Mouse (Mus musculus): Measurements from ENCODE around the gene Hist1h4h. TPM values are rescaled to one million over a fixed set of nuclear protein-coding genes. Genes with fewer than 3 reads are reported as not detected.
A peak's percentile ranks its signal among the peaks of the same experiment; 100 is the strongest.

Gene Hist1h4h
- polyA plus RNA-seq, 1 experiment from 2014 or later, result 6.9 TPM

- H3K9me3 ChIP-seq (ENCODE audit: control insufficient read depth, low read length), result no peaks in the 10 kb centered on the region
- H3K27ac ChIP-seq (ENCODE audit: low read depth), result no peak overlapping the region
- 10% methylated on average over 19 of the region's 19 CpGs for WGBS
- H3K9ac ChIP-seq (ENCODE audit: low read length), result no peak overlapping the region
- H3K4me1 ChIP-seq (replicated peaks; ENCODE audit: control insufficient read depth, insufficient read depth, low read length), result peaks cover 17% of the 10 kb centered on the region
- H3K4me2 ChIP-seq (ENCODE audit: low read length), result peak overlapping the region; percentile 50
- DNase-seq (ENCODE audit: low spot score) (peak; percentile 77), ATAC-seq (replicated peaks; ENCODE audit: low FRiP score, low TSS enrichment, low read depth) (no peak)
- no peaks in the 10 kb centered on the region for H3K27me3 ChIP-seq (replicated peaks; ENCODE audit: control insufficient read depth, insufficient read depth, low read length)
- peak overlapping the region; percentile 28 for H3K4me3 ChIP-seq (ENCODE audit: low read depth, low read length)
- H3K36me3 ChIP-seq (ENCODE audit: control insufficient read depth, insufficient read depth, low read length), result no peaks in the 10 kb centered on the region
Observed at GRCm38 (mm10) chr13:23497656-23498321, 33.1 kb upstream of the Hist1h4h start.

- DNase-seq (ENCODE audit: low spot score) (no peak), ATAC-seq (replicated peaks; ENCODE audit: low FRiP score, low TSS enrichment, low read depth) (no peak)
- no peak overlapping the region for H3K9ac ChIP-seq (ENCODE audit: low read length)
- H3K4me2 ChIP-seq (ENCODE audit: low read length), result peak overlapping the region; percentile 50
- 7% methylated on average over 10 of the region's 10 CpGs for WGBS
- no peaks in the 10 kb centered on the region for H3K27me3 ChIP-seq (replicated peaks; ENCODE audit: control insufficient read depth, insufficient read depth, low read length)
- H3K9me3 ChIP-seq (ENCODE audit: control insufficient read depth, low read length), result no peaks in the 10 kb centered on the region
- H3K36me3 ChIP-seq (ENCODE audit: control insufficient read depth, insufficient read depth, low read length), result no peaks in the 10 kb centered on the region
- H3K4me3 ChIP-seq (ENCODE audit: low read depth, low read length), result peak overlapping the region; percentile 28
- peaks cover 21% of the 10 kb centered on the region for H3K4me1 ChIP-seq (replicated peaks; ENCODE audit: control insufficient read depth, insufficient read depth, low read length)
- H3K27ac ChIP-seq (ENCODE audit: low read depth), result no peak overlapping the region
Observed at GRCm38 (mm10) chr13:23498653-23499052, 32.2 kb upstream of the Hist1h4h start.

GRCm38 (mm10) chr13:23499943-23500342, 30.9 kb upstream of the Hist1h4h start:
- Histone ChIP-seq H3K36me3 (ENCODE audit: control insufficient read depth, insufficient read depth, low read length) (no peaks in the 10 kb centered on the region), H3K9me3 (ENCODE audit: control insufficient read depth, low read length) (no peaks in the 10 kb centered on the region), H3K27me3 (replicated peaks; ENCODE audit: control insufficient read depth, insufficient read depth, low read length) (no peaks in the 10 kb centered on the region), H3K27ac (ENCODE audit: low read depth) (no peak overlapping the region), H3K4me3 (ENCODE audit: low read depth, low read length) (no peak overlapping the region), H3K9ac (ENCODE audit: low read length) (no peak overlapping the region), H3K4me2 (ENCODE audit: low read length) (no peak overlapping the region), H3K4me1 (replicated peaks; ENCODE audit: control insufficient read depth, insufficient read depth, low read length) (peaks cover 21% of the 10 kb centered on the region)
- DNase-seq (ENCODE audit: low spot score) (no peak), ATAC-seq (replicated peaks; ENCODE audit: low FRiP score, low TSS enrichment, low read depth) (no peak)
- 25% methylated on average over 7 of the region's 7 CpGs for WGBS

- Histone ChIP-seq H3K4me3 (ENCODE audit: low read depth, low read length) (no peak overlapping the region), H3K4me1 (replicated peaks; ENCODE audit: control insufficient read depth, insufficient read depth, low read length) (peaks cover 21% of the 10 kb centered on the region), H3K9ac (ENCODE audit: low read length) (no peak overlapping the region), H3K36me3 (ENCODE audit: control insufficient read depth, insufficient read depth, low read length) (no peaks in the 10 kb centered on the region), H3K4me2 (ENCODE audit: low read length) (peak overlapping the region; percentile 42), H3K9me3 (ENCODE audit: control insufficient read depth, low read length) (no peaks in the 10 kb centered on the region), H3K27ac (ENCODE audit: low read depth) (no peak overlapping the region), H3K27me3 (replicated peaks; ENCODE audit: control insufficient read depth, insufficient read depth, low read length) (no peaks in the 10 kb centered on the region)
- DNase-seq (ENCODE audit: low spot score), result peak; percentile 87
- ATAC-seq (replicated peaks; ENCODE audit: low FRiP score, low TSS enrichment, low read depth), result peak; percentile 84
- 10% methylated on average over 17 of the region's 17 CpGs for WGBS
Observed at GRCm38 (mm10) chr13:23500424-23501200, 30.2 kb upstream of the Hist1h4h start.

GRCm38 (mm10) chr13:23501511-23501910, 29.3 kb upstream of the Hist1h4h start:
- Histone ChIP-seq H3K4me1 (replicated peaks; ENCODE audit: control insufficient read depth, insufficient read depth, low read length) (peaks cover 28% of the 10 kb centered on the region), H3K4me2 (ENCODE audit: low read length) (peak overlapping the region; percentile 42), H3K4me3 (ENCODE audit: low read depth, low read length) (no peak overlapping the region), H3K9me3 (ENCODE audit: control insufficient read depth, low read length) (no peaks in the 10 kb centered on the region), H3K9ac (ENCODE audit: low read length) (no peak overlapping the region), H3K27ac (ENCODE audit: low read depth) (no peak overlapping the region), H3K27me3 (replicated peaks; ENCODE audit: control insufficient read depth, insufficient read depth, low read length) (no peaks in the 10 kb centered on the region), H3K36me3 (ENCODE audit: control insufficient read depth, insufficient read depth, low read length) (no peaks in the 10 kb centered on the region)
- DNase-seq (ENCODE audit: low spot score) (no peak), ATAC-seq (replicated peaks; ENCODE audit: low FRiP score, low TSS enrichment, low read depth) (no peak)
- 27% methylated on average over 5 of the region's 5 CpGs for WGBS

GRCm38 (mm10) chr13:23502031-23502567, 28.8 kb upstream of the Hist1h4h start:
- Histone ChIP-seq H3K4me1 (replicated peaks; ENCODE audit: control insufficient read depth, insufficient read depth, low read length) (peaks cover 24% of the 10 kb centered on the region), H3K4me2 (ENCODE audit: low read length) (peak overlapping the region; percentile 42), H3K27me3 (replicated peaks; ENCODE audit: control insufficient read depth, insufficient read depth, low read length) (no peaks in the 10 kb centered on the region), H3K9ac (ENCODE audit: low read length) (no peak overlapping the region), H3K36me3 (ENCODE audit: control insufficient read depth, insufficient read depth, low read length) (no peaks in the 10 kb centered on the region), H3K27ac (ENCODE audit: low read depth) (no peak overlapping the region), H3K9me3 (ENCODE audit: control insufficient read depth, low read length) (no peaks in the 10 kb centered on the region), H3K4me3 (ENCODE audit: low read depth, low read length) (no peak overlapping the region)
- ATAC-seq (replicated peaks; ENCODE audit: low FRiP score, low TSS enrichment, low read depth) (no peak), DNase-seq (ENCODE audit: low spot score) (no peak)
- WGBS, result 42% methylated on average over 9 of the region's 9 CpGs

- 54% methylated on average over 4 of the region's 4 CpGs for WGBS
- Histone ChIP-seq H3K9me3 (ENCODE audit: control insufficient read depth, low read length) (no peaks in the 10 kb centered on the region), H3K9ac (ENCODE audit: low read length) (no peak overlapping the region), H3K4me3 (ENCODE audit: low read depth, low read length) (no peak overlapping the region), H3K36me3 (ENCODE audit: control insufficient read depth, insufficient read depth, low read length) (no peaks in the 10 kb centered on the region), H3K4me1 (replicated peaks; ENCODE audit: control insufficient read depth, insufficient read depth, low read length) (peaks cover 21% of the 10 kb centered on the region), H3K27ac (ENCODE audit: low read depth) (no peak overlapping the region), H3K27me3 (replicated peaks; ENCODE audit: control insufficient read depth, insufficient read depth, low read length) (no peaks in the 10 kb centered on the region), H3K4me2 (ENCODE audit: low read length) (no peak overlapping the region)
- no peak for ATAC-seq (replicated peaks; ENCODE audit: low FRiP score, low TSS enrichment, low read depth)
- DNase-seq (ENCODE audit: low spot score), result no peak
Observed at GRCm38 (mm10) chr13:23502916-23503315, 27.9 kb upstream of the Hist1h4h start.

- 7% methylated on average over 9 of the region's 9 CpGs for WGBS
- Histone ChIP-seq H3K4me1 (replicated peaks; ENCODE audit: control insufficient read depth, insufficient read depth, low read length) (peaks cover 19% of the 10 kb centered on the region), H3K27ac (ENCODE audit: low read depth) (no peak overlapping the region), H3K27me3 (replicated peaks; ENCODE audit: control insufficient read depth, insufficient read depth, low read length) (no peaks in the 10 kb centered on the region), H3K9me3 (ENCODE audit: control insufficient read depth, low read length) (no peaks in the 10 kb centered on the region), H3K4me3 (ENCODE audit: low read depth, low read length) (no peak overlapping the region), H3K9ac (ENCODE audit: low read length) (no peak overlapping the region), H3K36me3 (ENCODE audit: control insufficient read depth, insufficient read depth, low read length) (no peaks in the 10 kb centered on the region), H3K4me2 (ENCODE audit: low read length) (peak overlapping the region; percentile 29; the same call in 1 of the 2 replicates)
- ATAC-seq (replicated peaks; ENCODE audit: low FRiP score, low TSS enrichment, low read depth) (no peak), DNase-seq (ENCODE audit: low spot score) (peak; percentile 80)
Observed at GRCm38 (mm10) chr13:23503797-23504196, 27.1 kb upstream of the Hist1h4h start.

All from intestine, embryonic 14.5 days (tissue).